Mouse (Mus musculus): ENCODE results near the gene Mgat5.

- TF ChIP-seq POLR2A (IDR thresholded peaks at IDR 0.05; ENCODE audit: low read depth, low read length), result no peak
- TF ChIP-seq CTCF (conservative IDR thresholded peaks at IDR 0.05; ENCODE audit: insufficient read depth, insufficient read length, low read depth, low read length), result no peak
Measured at GRCm38 (mm10) chr1:127218182-127218581, 13.4 kb downstream of the Mgat5 start.
